Mouse (Mus musculus): Measurements from ENCODE around the gene Tm4sf1. TPM values are rescaled to one million over a fixed set of nuclear protein-coding genes. Genes with fewer than 3 reads are reported as not detected.
A peak's percentile ranks its signal among the peaks of the same experiment; 100 is the strongest.

Tm4sf1 gene
- polyA plus RNA-seq, 1 experiment, result not detected

DNA sequence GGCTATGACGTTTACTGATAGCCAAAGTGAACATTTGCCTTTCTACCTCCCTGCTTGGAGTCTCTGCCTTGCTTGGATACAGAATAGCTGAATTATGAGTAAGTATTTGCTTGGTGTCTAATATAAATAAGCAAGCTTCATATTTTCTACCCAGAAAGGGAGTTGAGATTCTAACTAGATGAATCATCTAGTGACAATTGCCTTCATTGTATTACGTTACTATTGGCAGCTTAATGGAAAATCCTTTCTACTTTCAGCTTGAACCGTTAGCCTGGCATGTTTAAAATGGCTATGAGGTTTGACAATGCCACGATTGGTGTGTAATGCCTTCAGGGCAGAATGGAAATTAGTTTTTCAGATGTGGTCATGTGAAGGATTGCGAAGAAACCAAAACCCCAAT is 2.7 kb upstream of the Tm4sf1 start:
- TF ChIP-seq GATA1 (IDR thresholded peaks at IDR 0.05; ENCODE audit: borderline replicate concordance, low read length) (no peak), FLI1 (IDR thresholded peaks at IDR 0.05; ENCODE audit: low read length) (no peak)
- 0 out of 2 replicates have a peak, but pooled peaks cover 8% of the 10 kb centered on the region for H3K9me3 ChIP-seq
- no peak overlapping the region for H3K4me3 ChIP-seq (replicated peaks)
- no peaks in the 10 kb centered on the region for H3K27me3 ChIP-seq (replicated peaks)
- H3K36me3 ChIP-seq (replicated peaks; ENCODE audit: low read length), result no peaks in the 10 kb centered on the region
- no peaks in the 10 kb centered on the region for H3K4me1 ChIP-seq

DNA sequence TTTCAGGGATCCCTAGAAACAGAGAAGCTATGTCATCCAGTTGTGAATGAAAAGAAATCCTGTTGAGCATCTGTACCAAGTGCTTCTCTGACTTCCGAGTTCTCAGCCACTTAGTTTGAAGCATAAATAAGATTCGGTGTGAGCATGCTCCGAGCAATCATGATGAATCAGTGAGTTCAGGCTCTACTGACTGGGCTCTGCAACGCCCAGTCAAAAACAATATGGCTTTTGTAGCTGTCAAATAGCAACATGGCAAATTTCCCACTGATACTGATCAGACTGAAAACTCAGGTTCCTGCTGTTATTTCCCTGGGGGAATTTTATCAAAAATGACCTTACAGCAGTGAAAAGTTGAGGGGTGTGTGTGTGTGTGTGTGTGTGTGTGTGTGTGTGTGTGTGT is 2.3 kb upstream of the Tm4sf1 start:
- no peaks in the 10 kb centered on the region for H3K4me1 ChIP-seq
- no peak overlapping the region for H3K4me3 ChIP-seq (replicated peaks)
- 0 out of 2 replicates have a peak, but pooled peaks cover 8% of the 10 kb centered on the region for H3K9me3 ChIP-seq
- TF ChIP-seq FLI1 (IDR thresholded peaks at IDR 0.05; ENCODE audit: low read length) (no peak), GATA1 (IDR thresholded peaks at IDR 0.05; ENCODE audit: borderline replicate concordance, low read length) (no peak)
- no peaks in the 10 kb centered on the region for H3K36me3 ChIP-seq (replicated peaks; ENCODE audit: low read length)
- no peaks in the 10 kb centered on the region for H3K27me3 ChIP-seq (replicated peaks)

DNA sequence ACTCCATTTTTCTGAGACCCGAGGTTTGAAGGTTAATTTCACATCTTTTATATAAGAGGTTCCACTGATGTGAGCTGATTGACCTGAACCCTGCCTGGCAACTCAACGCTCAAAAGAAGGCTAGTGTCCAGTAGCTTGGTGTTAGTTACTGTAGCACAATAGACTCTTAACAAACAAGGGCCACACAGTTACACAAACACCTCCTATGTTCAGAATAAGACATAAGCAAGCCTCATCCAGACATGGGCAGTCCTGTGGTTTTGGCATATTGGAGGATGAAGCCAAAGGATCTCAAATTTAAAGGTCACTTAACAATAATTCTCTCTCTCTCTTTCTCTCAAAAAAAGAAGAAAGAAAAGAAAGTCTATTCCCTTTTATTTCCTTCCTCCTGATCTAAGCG is 1.7 kb upstream of the Tm4sf1 start:
- Histone ChIP-seq H3K4me1 (no peaks in the 10 kb centered on the region), H3K36me3 (replicated peaks; ENCODE audit: low read length) (no peaks in the 10 kb centered on the region), H3K9me3 (0 out of 2 replicates have a peak, but pooled peaks cover 8% of the 10 kb centered on the region), H3K27me3 (replicated peaks) (no peaks in the 10 kb centered on the region), H3K4me3 (replicated peaks) (no peak overlapping the region)
- no peak for TF ChIP-seq FLI1 (IDR thresholded peaks at IDR 0.05; ENCODE audit: low read length)
- no peak for TF ChIP-seq GATA1 (IDR thresholded peaks at IDR 0.05; ENCODE audit: borderline replicate concordance, low read length)

DNA sequence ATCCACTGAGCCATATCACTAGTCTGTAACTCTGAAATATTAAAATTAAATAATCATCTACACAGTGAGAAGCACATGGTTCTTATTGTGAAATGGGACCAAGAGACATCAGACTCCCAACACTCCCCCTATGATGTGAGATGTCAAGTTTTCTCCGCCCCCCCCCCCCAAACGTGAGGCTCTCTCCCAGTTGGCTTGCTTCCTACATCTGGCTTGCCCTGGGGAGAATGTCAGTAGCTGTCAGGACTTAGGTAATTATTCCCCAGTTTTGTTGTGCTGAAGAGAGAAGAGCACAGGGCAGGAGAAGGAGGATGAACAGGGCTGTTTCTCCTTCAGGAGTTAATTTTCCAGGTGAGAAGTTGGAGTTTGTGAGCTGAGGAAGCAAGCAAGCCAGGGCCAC is 1.1 kb upstream of the Tm4sf1 start:
- TF ChIP-seq GATA1 (IDR thresholded peaks at IDR 0.05; ENCODE audit: borderline replicate concordance, low read length) (no peak), FLI1 (IDR thresholded peaks at IDR 0.05; ENCODE audit: low read length) (no peak)
- Histone ChIP-seq H3K9me3 (0 out of 2 replicates have a peak, but pooled peaks cover 2% of the 10 kb centered on the region), H3K4me3 (replicated peaks) (no peak overlapping the region), H3K4me1 (no peaks in the 10 kb centered on the region), H3K36me3 (replicated peaks; ENCODE audit: low read length) (no peaks in the 10 kb centered on the region), H3K27me3 (replicated peaks) (no peaks in the 10 kb centered on the region)

DNA sequence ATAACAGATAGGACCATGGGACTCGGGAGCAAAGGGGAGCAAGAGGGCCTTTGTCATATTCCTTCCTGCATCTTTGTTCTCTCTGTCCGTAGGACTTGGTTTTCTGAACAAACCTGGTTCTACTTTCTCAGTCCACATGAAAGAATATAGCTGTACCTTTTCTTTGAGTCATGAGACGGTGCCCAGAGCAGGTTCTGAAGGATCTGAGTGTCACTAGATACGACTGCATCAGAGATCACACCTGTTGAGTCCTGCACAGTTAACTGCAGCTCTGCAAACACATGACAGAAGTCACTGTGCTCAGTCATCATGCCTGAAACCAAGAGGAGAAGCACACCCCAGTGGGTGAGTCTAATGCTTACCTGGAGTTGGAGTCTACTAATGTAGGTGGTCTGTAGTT is 422 bp downstream of the Tm4sf1 start:
- Histone ChIP-seq H3K9me3 (0 out of 2 replicates have a peak, but pooled peaks cover 2% of the 10 kb centered on the region), H3K4me3 (replicated peaks) (no peak overlapping the region), H3K27me3 (replicated peaks) (no peaks in the 10 kb centered on the region), H3K4me1 (no peaks in the 10 kb centered on the region), H3K36me3 (replicated peaks; ENCODE audit: low read length) (no peaks in the 10 kb centered on the region)
- TF ChIP-seq GATA1 (IDR thresholded peaks at IDR 0.05; ENCODE audit: borderline replicate concordance, low read length), result no peak
- no peak for TF ChIP-seq FLI1 (IDR thresholded peaks at IDR 0.05; ENCODE audit: low read length)

DNA sequence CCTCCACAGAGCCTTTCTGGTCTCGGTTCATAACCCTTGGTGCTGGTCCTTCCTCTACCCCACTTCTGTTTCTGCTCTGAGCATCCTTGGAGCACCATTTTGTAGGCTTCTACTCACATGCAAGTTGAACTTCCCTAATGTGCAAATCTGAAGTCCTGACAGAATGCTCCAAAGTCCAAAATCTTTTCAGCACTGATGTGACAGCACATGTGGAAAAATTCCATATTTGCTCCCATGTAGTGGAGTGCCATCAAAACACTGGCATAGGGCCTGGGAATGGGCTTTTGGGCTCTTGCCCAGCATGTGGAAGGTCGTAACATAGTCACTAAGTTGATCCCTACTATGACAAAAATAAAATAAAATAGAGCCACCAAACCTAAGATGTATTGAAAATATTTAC is 3.8 kb downstream of the Tm4sf1 start:
- H3K9me3 ChIP-seq, result peaks cover 8% of the 10 kb centered on the region; the same call in 1 of the 2 replicates
- no peak for TF ChIP-seq FLI1 (IDR thresholded peaks at IDR 0.05; ENCODE audit: low read length)
- TF ChIP-seq GATA1 (IDR thresholded peaks at IDR 0.05; ENCODE audit: borderline replicate concordance, low read length), result no peak
- no peaks in the 10 kb centered on the region for H3K4me1 ChIP-seq
- H3K27me3 ChIP-seq (replicated peaks), result no peaks in the 10 kb centered on the region
- no peaks in the 10 kb centered on the region for H3K36me3 ChIP-seq (replicated peaks; ENCODE audit: low read length)
- H3K4me3 ChIP-seq (replicated peaks), result no peak overlapping the region

DNA sequence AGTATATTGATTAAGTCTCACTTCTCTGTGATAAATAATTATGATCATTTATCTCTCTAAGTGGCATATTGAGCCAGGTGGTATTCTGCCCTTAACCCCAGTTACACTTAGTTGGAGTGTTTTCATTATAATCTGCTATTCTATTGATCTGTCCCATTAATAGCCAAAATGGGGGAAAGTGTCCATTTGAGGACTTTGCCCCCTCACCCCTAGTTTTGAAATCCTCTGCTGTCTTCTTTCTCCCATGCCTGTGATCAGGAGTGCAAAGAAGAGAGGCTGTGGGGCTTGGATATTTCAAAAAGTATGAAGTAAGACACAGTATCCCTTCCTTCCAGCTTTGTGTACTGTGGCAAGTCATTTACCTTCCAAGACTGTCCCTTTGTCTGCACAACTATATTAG is 5.2 kb downstream of the Tm4sf1 start:
- no peaks in the 10 kb centered on the region for H3K36me3 ChIP-seq (replicated peaks; ENCODE audit: low read length)
- H3K27me3 ChIP-seq (replicated peaks), result no peaks in the 10 kb centered on the region
- no peaks in the 10 kb centered on the region for H3K4me1 ChIP-seq
- no peak for TF ChIP-seq FLI1 (IDR thresholded peaks at IDR 0.05; ENCODE audit: low read length)
- no peak for TF ChIP-seq GATA1 (IDR thresholded peaks at IDR 0.05; ENCODE audit: borderline replicate concordance, low read length)
- peaks cover 12% of the 10 kb centered on the region; the same call in 1 of the 2 replicates for H3K9me3 ChIP-seq
- no peak overlapping the region for H3K4me3 ChIP-seq (replicated peaks)

DNA sequence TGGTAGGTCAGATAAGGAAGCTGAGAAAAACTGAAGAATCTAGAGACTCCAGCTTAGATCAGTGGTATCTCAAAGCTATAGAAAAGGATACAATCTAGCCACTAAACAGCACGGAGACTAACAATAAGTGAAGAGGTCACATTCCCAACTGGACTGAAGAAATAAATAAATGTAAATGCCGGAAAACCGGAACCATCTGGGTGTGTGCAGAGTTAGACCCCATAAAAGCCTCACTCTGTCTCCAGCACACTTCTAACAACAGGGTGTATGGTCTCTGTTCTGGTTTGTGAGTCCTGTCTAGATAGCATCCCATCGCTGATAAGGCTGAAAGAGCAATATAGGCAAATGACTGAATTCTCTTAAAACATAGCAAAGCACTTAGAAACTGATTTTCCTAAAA is 6.2 kb downstream of the Tm4sf1 start:
- Histone ChIP-seq H3K4me1 (no peaks in the 10 kb centered on the region), H3K9me3 (peaks cover 10% of the 10 kb centered on the region; the same call in 1 of the 2 replicates), H3K27me3 (replicated peaks) (no peaks in the 10 kb centered on the region), H3K36me3 (replicated peaks; ENCODE audit: low read length) (no peaks in the 10 kb centered on the region), H3K4me3 (replicated peaks) (no peak overlapping the region)
- TF ChIP-seq FLI1 (IDR thresholded peaks at IDR 0.05; ENCODE audit: low read length) (no peak), GATA1 (IDR thresholded peaks at IDR 0.05; ENCODE audit: borderline replicate concordance, low read length) (no peak)

DNA sequence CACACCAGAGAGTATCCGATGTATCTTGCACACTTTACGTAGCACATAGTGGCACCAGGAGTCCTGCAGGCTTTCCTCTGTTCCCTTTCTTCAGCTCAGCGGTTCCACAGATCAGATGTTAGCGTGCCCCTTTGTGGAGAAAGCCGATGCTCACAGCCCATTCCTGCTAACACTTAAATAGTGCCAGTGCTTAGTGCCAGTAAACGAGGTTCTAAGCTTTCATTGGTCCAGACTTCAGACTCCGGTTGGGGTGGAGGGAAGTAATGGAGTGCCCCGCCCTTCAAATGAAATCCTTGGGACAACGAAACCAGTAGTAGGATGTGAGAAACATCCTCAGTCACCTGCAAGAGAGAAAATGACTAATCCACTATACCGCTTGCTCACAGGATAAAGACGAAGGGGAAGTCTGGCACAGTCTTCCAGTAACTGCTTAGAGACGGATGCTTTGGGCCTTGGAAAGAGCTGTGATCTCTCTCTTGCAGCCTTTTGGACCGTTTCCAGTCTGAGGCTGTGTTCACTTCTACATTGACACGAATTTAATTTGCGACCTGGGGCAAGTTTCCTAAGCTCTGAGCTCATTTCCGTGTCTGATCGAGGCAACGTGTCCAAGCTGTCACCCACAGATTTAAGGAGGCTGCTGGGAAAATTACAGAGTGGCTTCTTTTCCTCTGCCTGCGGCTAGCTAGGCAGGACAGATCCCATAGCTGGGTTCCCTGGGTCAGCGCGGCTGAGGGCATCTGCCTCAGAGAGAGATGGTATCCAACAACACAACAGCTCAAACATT is 6.9 kb downstream of the Tm4sf1 start:
- Histone ChIP-seq H3K27me3 (replicated peaks) (no peaks in the 10 kb centered on the region), H3K9me3 (peaks cover 10% of the 10 kb centered on the region; the same call in 1 of the 2 replicates), H3K4me1 (no peaks in the 10 kb centered on the region), H3K36me3 (replicated peaks; ENCODE audit: low read length) (no peaks in the 10 kb centered on the region), H3K4me3 (replicated peaks) (peak overlapping the region; percentile 20)
- no peak for TF ChIP-seq GATA1 (IDR thresholded peaks at IDR 0.05; ENCODE audit: borderline replicate concordance, low read length)
- TF ChIP-seq FLI1 (IDR thresholded peaks at IDR 0.05; ENCODE audit: low read length), result no peak

DNA sequence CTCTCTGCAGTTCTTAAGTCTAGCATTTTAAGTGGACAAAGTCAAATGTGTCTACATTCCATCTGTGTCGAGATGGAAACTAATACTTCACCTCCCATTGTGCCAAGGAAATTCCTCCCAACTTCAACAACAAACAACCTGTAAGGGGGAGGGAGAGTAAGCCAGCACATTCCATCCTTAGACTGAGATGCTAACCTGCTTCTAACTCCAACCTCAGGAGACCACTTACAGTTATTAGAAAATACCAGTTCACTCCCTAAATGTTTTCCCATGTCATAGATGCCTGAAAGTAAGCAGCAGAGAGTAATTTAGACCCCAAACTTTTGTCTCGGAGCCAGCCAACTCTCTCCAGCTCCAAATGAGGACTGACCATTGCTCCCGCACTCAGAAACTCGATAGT is 7.9 kb downstream of the Tm4sf1 start:
- H3K9me3 ChIP-seq, result peaks cover 10% of the 10 kb centered on the region; the same call in 1 of the 2 replicates
- H3K4me3 ChIP-seq (replicated peaks), result no peak overlapping the region
- no peaks in the 10 kb centered on the region for H3K4me1 ChIP-seq
- no peaks in the 10 kb centered on the region for H3K27me3 ChIP-seq (replicated peaks)
- H3K36me3 ChIP-seq (replicated peaks; ENCODE audit: low read length), result no peaks in the 10 kb centered on the region
- TF ChIP-seq GATA1 (IDR thresholded peaks at IDR 0.05; ENCODE audit: borderline replicate concordance, low read length) (no peak), FLI1 (IDR thresholded peaks at IDR 0.05; ENCODE audit: low read length) (no peak)
